Mouse (Mus musculus): ENCODE measurements around the gene Dhrs4.
A peak's percentile ranks its signal among the peaks of the same experiment; 100 is the strongest.

Gene Dhrs4

GRCm38 (mm10) chr14:55478651-55479599, at the start of gene Dhrs4:
TSS of gene Dhrs4 (plus strand) at chr14:55478758.
- peak; percentile 90 for DNase-seq

GRCm38 (mm10) chr14:55430255-55430654, 48.3 kb upstream of the Dhrs4 start:
- DNase-seq: no peak

GRCm38 (mm10) chr14:55433052-55433451, 45.5 kb upstream of the Dhrs4 start:
- DNase-seq: no peak

- no peak for DNase-seq
Observed at GRCm38 (mm10) chr14:55434825-55435224, 43.7 kb upstream of the Dhrs4 start.

- no peak for DNase-seq
Observed at GRCm38 (mm10) chr14:55437118-55437517, 41.4 kb upstream of the Dhrs4 start.

- peak; percentile 80 for DNase-seq
Observed at GRCm38 (mm10) chr14:55438193-55438784, 40.3 kb upstream of the Dhrs4 start.

GRCm38 (mm10) chr14:55457693-55458092, 20.9 kb upstream of the Dhrs4 start:
- no peak for DNase-seq

- peak; percentile 80 for DNase-seq
Observed at GRCm38 (mm10) chr14:55458273-55458672, 20.3 kb upstream of the Dhrs4 start.

GRCm38 (mm10) chr14:55458761-55459160, 19.8 kb upstream of the Dhrs4 start:
- no peak for DNase-seq

DNA sequence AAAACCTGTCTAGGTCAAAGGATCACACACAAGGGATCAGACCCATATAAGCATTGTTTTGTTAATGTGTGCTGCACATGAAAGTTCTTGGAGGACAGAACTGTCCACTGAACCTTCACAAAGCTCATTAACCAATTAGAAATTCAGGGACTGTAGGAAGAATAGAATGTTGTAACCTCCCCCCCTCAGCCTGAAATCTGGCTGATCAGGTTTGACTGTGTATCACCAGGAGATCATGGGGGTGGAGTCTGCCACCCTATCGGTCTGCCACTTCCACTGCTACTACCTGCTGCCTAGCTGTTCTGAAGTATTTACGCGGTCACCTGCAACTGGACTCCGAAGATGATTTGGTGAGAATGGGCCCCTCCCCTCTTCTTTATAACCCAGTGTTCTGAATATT, 18.8 kb upstream of the Dhrs4 start:
- DNase-seq: no peak

- no peak for DNase-seq
Observed at GRCm38 (mm10) chr14:55460297-55460696, 18.3 kb upstream of the Dhrs4 start.

GRCm38 (mm10) chr14:55461757-55462156, 16.8 kb upstream of the Dhrs4 start:
- DNase-seq: no peak

DNA sequence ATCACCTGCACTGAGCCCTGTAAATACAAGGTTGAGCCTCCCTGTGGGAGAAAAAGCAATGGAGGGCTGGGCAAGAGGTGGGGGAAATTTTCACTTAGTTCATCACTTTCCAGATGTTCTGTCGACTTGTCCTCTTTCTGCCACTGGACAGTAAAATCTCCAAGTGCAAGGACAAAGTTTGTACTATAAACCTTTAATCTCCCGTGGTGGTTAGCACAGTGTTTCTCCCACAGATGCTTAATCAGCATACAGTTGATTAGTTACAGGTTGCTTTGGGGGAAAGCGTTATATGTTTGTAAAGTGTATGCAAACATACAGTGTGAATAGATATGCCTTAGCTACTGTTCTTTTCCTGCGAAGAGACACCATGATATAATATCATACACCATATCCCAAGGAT, 12.1 kb upstream of the Dhrs4 start:
- no peak for DNase-seq

DNA sequence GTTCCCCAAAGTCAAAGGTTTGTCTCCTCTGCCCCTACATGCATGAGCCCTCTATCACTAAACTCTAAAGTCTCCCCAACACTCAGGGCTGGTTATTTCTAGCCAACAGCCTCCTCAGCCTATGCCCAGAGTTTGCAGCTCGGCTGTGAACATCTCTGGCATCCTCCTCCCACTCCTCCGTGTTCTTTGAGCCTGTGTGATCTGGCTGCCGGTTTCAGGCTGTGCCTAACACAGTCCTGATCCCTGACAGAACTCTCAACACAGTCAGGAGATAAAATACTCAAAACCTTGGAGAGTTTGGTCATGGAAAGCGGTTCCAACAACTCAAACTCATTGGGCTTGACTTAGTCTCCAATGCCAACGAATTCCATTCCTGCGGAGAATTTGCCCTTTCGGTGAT, 11.4 kb upstream of the Dhrs4 start:
- DNase-seq: no peak

DNA sequence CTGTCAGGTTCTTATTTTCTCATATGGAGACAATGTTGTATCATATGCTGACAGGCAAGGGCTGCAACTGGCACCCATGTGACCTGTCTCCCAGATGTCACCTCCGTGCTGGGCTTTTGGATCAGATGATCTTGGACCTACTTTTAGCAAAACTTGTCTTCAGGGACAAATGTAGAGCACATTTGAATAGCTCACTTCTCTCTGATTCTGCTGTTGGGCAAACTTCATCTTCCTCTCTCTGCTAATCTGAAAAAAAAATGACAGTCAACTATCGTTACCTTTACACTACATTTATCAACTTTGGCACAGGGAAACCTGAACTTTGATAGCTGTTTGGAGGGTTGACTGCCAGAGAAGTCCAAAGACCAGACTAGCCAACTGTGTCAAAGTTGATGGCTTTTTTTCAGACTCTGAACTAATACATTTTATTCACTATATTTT, 10.2 kb upstream of the Dhrs4 start:
- no peak for DNase-seq

DNA sequence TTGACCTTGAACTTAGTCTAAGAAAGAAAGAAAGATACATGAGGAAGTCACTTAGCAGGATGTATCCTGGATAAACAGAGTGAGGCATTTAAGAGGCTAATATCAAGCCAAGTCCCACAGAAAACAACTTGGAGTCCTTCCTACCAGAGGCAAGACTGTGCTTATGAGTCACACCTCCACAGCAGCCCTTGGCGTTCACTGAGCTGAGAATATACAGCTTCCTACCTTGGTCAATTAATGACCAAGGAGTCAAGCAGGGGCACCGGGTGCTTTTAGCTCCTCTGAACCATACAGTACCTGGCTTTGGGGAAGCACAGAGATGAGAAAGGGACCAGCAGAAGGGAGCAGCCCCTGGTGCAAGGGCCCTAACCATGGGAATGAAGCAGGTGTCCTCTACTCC, 9.5 kb upstream of the Dhrs4 start:
- DNase-seq: no peak

- DNase-seq: no peak
Observed at GRCm38 (mm10) chr14:55469821-55470220, 8.7 kb upstream of the Dhrs4 start.

GRCm38 (mm10) chr14:55470806-55471205, 7.8 kb upstream of the Dhrs4 start:
- no peak for DNase-seq

DNA sequence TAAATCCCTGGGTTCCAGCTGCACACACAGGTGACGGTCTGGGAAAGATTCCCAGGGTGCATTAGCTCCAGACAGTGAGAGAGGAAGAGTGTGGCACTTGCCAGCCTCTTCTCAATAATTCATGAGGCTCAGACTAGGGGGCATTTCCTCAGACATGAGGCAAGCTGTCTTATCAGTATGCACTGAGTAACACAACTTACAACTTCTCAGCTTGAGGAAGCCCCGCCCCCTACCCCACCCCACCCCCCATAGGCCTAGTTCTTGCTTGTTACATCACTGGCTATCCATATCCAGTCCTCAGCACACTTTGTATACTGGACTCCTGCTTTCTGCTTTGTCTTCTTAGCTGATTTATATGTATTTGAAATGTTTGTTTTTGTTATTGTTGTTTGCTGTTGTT, 2.9 kb upstream of the Dhrs4 start:
- DNase-seq: no peak

GRCm38 (mm10) chr14:55477421-55477820, 1.1 kb upstream of the Dhrs4 start:
- no peak for DNase-seq

GRCm38 (mm10) chr14:55477829-55478228, 729 bp upstream of the Dhrs4 start:
- DNase-seq: no peak

- no peak for DNase-seq
Observed at GRCm38 (mm10) chr14:55479629-55480028, 1.1 kb downstream of the Dhrs4 start.

DNA sequence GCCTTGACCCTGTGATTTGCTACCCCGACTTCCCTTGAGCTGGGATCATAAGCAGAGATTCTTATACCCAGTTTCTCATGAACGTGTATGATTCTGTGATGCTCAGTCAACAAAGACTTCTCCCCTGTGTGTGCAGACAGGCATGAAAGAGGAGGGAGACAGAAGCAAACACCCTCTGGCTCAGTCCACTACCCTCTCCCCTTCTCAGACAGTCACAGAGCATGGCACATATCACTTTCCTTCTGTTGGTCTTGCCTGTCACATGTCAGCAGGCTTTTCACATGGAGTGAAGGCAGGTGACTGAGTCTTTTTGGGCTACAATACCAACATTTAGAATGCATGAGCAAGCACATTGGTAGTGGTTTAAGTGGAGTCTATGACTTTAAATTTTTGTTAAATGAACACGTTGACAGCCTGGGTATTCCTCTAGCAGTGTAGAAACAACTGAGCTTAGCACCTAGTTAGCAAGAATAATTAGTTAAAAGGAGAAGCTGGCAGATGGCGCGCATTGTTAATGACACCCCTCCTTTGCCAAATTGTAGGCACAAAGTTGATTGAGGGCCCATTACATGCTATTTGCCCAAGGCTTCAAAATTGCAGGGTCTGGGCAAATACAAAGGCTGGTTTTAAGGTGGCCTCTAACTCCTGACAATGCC, 6.0 kb downstream of the Dhrs4 start:
- DNase-seq: no peak

GRCm38 (mm10) chr14:55486836-55487235, 8.3 kb downstream of the Dhrs4 start:
- DNase-seq: no peak

All from thymus, postnatal 4 days (tissue).